Mouse (Mus musculus) cerebellum, postnatal 10 days (tissue): ENCODE data around the gene Mpz.

ENCODE experiments used
- DNase-seq, 2 experiments: peaks; one replicate each; pipeline ENCODE4 v3.0.0; 2021; ENCODE audit warnings: mixed read lengths in 2 of 2

The Mpz gene

GRCm38 (mm10) chr1:171189046-171189445 lies 38.5 kb downstream of the Mpz start:
- no peak for DNase-seq

- peak; percentile 15 to 32 for DNase-seq
Measured at GRCm38 (mm10) chr1:171189476-171190114, 39.1 kb downstream of the Mpz start.

GRCm38 (mm10) chr1:171190832-171191231 lies 40.3 kb downstream of the Mpz start:
- no peak for DNase-seq

GRCm38 (mm10) chr1:171192283-171192682 lies 41.8 kb downstream of the Mpz start:
- no peak for DNase-seq

- DNase-seq = peak in 1 of 2 experiments; percentile 20
Measured at GRCm38 (mm10) chr1:171193093-171193840, 42.8 kb downstream of the Mpz start.

- DNase-seq = no peak
Measured at GRCm38 (mm10) chr1:171193911-171194830, 43.7 kb downstream of the Mpz start.

GRCm38 (mm10) chr1:171195046-171195822 lies 44.7 kb downstream of the Mpz start:
- no peak for DNase-seq

- peak; percentile 75 to 76 for DNase-seq
Measured at GRCm38 (mm10) chr1:171195887-171196397, 45.4 kb downstream of the Mpz start, which contains the start of gene Pcp4l1. Gene Pcp4l1, minus strand, starts transcription at chr1:171196268.

GRCm38 (mm10) chr1:171199532-171199931 lies 49.0 kb downstream of the Mpz start:
- DNase-seq = no peak

GRCm38 (mm10) chr1:171200769-171201168 lies 50.3 kb downstream of the Mpz start:
- no peak for DNase-seq

- DNase-seq = no peak
Measured at GRCm38 (mm10) chr1:171203471-171204248, 53.1 kb downstream of the Mpz start.

- no peak for DNase-seq
Measured at GRCm38 (mm10) chr1:171204249-171204644, 53.7 kb downstream of the Mpz start.

GRCm38 (mm10) chr1:171205704-171206493 lies 55.4 kb downstream of the Mpz start:
- no peak for DNase-seq

- DNase-seq = no peak
Measured at GRCm38 (mm10) chr1:171209409-171209808, 58.9 kb downstream of the Mpz start.
